Mouse (Mus musculus) right cerebral cortex, postnatal 14 days (tissue): ENCODE data around the gene Ankrd33.

Experiments
- DNase-seq: peaks from one replicate; pipeline ENCODE4 v3.0.0; 2022

The Ankrd33 gene

DNA sequence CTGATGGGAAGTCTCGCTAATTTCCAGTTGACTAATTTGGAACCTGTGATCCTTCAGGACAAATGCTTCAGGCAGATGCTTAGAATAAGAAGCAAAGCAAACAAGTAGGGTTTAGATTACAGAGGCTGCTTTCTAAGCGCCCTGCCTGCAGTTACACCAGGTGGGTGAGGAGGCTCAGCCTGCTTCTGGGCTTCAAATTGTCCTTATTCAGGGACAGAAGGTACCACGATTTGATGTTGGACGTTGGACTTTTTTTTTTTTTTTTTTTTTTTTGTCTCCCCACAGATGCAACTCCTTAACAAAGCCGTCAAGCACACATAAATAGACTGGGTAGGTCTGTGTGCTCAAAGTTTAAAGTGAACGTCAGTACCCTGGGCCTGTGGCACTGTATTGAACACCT lies 33.0 kb downstream of the Ankrd33 start:
- no peak for DNase-seq

DNA sequence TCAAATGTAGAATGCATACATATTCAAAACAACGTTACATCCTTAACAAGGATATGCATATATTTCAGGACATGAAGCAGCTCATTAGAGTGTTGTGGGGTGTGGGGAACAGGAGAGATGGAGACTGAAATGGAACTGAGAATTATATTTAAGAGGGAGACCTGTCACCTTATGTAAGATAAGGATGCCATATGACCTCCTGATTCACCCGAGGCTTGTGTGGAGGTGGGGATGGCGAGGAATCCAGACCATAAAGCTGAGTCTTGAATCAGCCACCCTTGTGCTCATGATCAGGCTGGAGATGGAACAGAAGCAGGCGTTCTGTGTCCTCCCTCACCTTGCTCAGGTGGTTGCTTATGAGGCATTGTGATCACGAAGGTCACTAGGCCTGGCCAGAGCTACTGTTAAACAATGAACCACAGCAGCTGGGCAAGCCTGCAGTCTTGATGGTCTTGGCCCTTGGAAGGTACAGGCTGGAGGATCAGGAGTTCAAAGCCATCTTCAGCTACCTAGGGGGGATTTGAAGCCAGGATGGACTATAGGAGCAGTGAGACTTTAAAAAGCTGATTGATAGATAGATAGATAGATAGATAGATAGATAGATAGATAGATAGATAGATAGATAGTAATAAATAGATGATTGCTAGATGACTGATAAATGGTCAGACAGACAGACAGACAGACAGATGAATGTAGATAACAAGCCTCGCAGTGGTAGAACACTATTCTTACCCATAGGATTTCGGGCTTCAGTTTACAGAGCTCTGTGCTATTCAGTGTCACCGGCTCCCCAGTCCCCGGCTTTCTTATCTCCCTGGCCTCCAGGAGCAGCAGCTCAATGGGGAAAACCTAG lies 36.1 kb downstream of the Ankrd33 start:
- DNase-seq, result no peak

DNA sequence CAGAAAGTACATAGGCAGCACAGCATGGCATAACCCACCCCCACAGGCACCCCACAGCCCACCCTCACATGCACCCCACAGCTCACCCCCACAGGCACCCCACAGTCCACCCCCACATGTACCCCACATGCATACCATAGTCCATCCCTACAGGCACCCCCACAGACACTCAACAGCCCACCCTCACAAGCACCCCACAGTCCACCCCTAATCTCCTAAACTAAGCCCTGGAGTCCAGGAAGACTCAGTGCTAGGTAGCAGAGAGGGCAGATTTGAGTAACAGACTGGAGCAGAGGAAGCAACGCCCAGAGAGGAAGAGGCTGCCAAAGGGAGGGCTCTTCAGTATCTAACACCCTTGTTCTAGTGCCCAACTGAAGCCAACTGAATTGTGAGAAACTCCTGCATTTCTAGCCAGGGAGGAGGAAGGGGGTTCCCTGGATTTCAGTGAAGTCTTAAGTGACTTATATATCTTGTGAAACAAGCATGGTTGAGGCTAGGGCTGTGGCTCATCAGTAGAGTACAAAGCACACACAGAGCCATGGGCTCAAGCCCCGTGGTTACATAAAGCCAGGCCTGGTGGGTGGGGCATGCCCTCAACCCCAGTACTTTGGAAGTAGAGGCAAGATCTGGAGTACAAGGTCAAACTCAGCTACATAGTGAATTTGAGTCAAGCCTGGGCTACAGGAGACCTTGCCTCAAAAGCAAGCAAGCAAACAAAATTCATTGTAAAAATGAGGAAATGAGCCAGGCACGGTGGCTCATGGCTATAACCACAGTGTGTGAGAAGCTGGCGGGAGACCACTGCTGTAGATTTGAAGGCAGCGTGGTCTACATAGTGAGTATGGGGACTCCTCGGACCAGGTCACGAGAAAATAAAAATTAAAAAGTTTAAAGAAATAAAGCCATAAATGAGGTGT lies 39.4 kb downstream of the Ankrd33 start:
- no peak for DNase-seq

DNA sequence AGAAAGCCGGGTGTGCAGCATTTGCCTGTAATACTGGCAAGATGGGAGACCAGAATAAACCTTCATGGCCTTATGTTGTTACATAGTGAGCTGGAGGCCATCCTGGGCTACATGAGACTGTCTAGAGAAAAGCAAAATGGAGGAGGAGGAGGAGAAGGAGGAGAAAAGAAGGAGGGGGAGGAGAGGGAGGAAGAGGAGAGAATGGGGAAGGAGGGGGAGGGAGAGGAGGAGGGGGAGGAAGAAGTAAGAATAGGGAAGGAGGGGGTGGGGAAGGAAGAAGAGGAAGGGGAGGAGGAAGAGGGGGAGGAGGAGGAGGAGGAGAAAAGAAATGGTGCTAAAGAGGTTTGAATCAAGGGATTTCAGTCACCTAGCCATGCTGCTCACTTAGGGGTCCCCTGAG lies 44.6 kb downstream of the Ankrd33 start:
- DNase-seq, result no peak

DNA sequence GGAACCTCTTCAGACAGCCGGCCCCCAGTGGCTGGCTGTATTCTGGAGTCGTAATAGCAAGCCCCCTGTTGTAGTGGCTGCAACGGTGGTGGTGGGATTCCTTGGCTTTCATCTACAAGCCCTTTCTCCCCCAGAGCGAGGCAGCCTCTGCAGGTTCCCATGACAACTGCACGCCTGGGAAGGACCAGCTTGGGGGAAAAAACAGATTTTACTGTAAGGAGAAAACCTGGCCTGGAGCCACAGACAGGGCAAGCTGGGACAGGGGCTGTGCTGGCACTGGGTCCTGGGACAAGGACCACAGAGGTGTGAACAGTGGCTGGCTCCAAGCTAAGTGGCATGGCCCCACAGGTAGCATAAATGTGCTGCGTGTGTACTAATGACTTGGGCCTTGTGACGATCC lies 45.0 kb downstream of the Ankrd33 start:
- peak; percentile 82 for DNase-seq

DNA sequence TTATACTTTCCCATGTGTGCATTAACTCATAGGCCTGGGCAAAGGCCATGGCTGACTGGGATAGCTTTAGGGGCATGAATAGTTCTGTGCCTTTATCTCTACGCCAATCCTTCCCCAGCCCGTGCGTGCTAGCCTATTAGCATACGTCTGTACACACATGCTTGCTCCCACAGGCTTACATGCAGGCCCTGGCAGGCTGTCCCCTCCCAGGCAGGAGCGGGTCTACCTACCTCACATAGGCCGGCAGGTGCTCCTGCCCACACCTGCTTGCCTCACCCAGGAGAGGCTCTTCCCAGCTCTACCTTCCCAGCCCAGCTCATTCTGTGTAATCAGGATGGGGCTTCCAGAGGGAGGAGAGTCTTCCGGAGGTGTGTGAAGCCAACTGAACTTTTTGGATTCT lies 46.0 kb downstream of the Ankrd33 start:
- DNase-seq, result no peak

DNA sequence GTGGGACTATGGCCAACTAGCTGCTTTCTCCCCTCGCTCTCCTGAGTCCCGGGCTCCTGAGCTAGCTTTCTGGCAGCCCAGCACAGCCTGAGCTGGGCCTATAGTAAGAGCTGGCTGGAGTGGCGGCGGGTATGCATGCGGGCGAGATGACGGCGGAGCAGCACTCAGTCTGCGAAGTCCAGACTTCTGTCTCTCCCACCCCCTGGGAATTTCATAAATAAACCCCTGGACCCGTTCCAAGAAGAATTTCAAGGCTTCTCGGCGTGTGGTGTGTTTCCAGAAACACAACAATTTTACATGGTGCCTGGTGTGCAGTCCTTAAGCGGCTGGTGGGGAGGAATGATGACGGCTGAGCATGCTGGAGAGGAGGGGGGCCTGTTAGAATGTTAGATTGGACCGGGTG lies 47.5 kb downstream of the Ankrd33 start:
- peak; percentile 49 for DNase-seq

DNA sequence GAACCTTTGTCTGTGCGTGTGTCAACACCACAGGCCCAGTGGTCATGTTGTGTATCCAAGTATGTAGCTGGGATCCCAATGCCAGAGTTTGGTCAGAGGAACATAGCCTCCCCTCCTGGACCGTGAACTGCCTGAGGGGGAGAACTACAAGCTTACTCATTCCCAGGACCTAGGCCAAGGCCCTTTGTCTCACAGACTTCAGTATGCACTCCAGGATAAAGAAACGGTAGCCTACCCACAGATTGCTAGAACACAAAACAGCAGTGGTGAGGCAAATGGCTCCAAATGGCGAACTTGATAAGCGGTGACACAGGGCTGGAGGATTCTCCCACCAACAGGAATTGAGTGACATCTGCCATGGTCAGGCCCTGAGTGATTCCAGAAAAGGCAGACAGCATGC lies 48.3 kb downstream of the Ankrd33 start:
- DNase-seq, result no peak

DNA sequence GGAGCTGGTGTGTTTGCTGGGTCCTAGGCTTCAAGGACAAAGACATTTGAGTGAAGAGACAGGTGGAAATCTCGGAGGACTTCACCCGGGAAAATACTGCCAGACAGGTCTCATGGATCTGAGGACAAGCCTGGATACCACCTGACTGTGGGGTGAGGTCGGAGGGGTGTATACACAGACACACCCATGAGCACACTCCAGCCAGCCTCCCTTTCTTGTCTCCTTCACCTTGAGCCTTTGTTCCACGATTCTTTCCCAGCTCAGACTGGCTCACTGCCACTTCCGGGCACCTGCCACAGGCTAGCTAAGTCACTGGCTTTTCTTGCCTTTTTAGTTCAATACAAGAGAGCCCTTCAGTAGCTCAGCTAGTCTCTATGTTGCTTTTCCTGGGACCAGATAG lies 48.7 kb downstream of the Ankrd33 start:
- no peak for DNase-seq

DNA sequence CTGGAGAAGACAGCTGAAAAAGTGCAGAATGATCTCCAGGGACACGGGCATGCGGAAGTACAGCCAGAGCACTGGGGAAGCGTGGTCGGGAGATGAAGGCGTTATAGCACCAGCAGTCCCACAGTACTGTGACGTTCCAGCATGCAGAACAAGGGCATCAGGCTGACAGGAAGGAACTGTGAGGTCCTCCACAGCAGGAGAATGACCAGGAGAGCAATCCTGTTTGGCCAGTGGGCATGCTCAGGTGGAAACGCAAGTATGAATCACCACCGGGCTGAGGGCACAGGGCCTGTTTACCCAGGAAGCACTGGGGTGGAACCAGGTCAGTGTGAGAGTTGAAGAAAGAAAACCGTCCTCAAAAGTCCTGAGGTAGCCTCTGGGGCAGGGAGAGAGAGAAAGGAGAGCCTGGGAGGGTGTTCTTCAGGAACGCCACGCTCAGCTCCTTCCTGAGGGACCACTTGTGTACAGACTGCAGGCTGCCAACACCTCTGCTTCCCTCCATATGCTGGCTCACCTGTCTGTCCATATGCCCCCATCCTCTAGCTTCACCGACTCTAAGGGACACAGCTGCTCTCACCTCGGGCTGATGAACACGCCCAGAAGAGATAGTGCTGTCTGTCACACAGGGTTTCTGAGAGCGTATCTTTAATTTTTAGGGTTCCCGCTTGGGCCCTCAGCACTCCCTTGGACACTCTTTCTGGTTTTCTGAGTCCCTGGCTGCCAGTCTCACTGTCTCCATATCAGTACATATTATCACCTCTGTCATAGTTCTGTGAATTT lies 50.3 kb downstream of the Ankrd33 start:
- no peak for DNase-seq

DNA sequence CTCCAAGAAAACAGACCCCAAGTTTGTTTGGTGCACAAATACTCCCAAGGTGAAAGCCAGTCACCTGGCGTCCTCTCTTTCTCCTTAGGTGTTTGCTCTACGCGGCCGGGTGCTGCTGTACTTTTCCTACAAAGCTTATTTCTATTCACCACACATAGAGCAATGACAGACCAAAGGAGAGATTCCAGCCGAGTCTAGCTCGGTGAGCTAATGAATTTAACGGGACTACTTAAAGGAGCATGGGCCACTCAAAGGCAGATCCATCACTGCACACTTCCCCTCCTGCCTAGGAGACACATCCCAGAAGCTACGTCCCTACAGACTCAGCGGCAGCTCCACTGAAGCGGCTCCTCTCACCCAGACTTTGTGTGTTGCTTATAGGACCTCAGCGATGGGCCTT lies 52.0 kb downstream of the Ankrd33 start:
- DNase-seq, result no peak
